8 mouse cellular contexts compared by ENCODE assay signal in the genomic region with DNA sequence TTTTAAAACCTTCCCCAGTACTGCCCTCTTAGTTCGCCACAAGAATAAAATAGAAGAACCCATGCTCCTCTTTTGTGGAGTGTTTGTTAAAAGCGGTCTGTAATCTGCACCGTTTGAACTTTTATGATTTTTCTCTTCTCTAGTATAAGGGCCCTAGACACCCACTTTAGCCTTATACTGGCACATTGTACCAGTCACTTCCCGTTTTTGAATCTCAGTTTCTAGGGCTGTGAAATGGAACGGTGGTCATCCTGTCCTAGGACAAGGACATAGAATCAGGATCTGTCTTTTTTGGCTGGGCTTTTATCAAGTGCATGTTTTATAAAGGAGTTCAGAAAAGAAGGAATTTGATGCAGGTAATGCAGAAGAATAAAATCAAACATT. TPM values are rescaled to one million over a fixed set of nuclear protein-coding genes. Genes with fewer than 3 reads are reported as not detected.
A peak's percentile ranks its signal among the peaks of the same experiment; 100 is the strongest.
DNase-seq lines count a peak whose midpoint lies in the region; TF ChIP-seq lines count a peak whose summit lies in the region.

No protein-coding gene starts in this region.

- no peak for TF ChIP-seq CTCF in kidney, adult 2 months (conservative IDR thresholded peaks at IDR 0.05; ENCODE audit: insufficient read depth, insufficient read length, low read depth, low read length)
- TF ChIP-seq CTCF in bone marrow, adult 2 months (IDR thresholded peaks at IDR 0.05; ENCODE audit: control insufficient read depth, insufficient read depth, low read length) = no peak

- peaks cover 25% of the 10 kb centered on the region for H3K4me1 ChIP-seq in kidney, adult 2 months (ENCODE audit: control insufficient read depth, insufficient read depth, low read length)
- peaks cover 1% of the 10 kb centered on the region; the same call in 1 of the 2 replicates for H3K4me1 ChIP-seq in bone marrow, adult 2 months (ENCODE audit: control insufficient read depth, insufficient read depth, low read length)
- peaks cover 38% of the 10 kb centered on the region for H3K4me1 ChIP-seq in hindbrain, embryonic 10.5 days (replicated peaks)
- peaks cover 37% of the 10 kb centered on the region for H3K4me1 ChIP-seq in midbrain, embryonic 10.5 days

- H3K27ac ChIP-seq in kidney, adult 2 months (ENCODE audit: insufficient read depth, low read depth, low read length) = peak overlapping the region; percentile 97
- H3K27ac ChIP-seq in bone marrow, adult 2 months (ENCODE audit: control insufficient read depth, insufficient read depth, low read depth, low read length, poor library complexity) = peak overlapping the region; percentile 88
- H3K27ac ChIP-seq in hindbrain, embryonic 10.5 days = peak overlapping the region; percentile 93
- peak overlapping the region; percentile 91 for H3K27ac ChIP-seq in midbrain, embryonic 10.5 days (replicated peaks)

- no peak for TF ChIP-seq POLR2A in kidney, adult 2 months (IDR thresholded peaks at IDR 0.05; ENCODE audit: low read depth, low read length)
- TF ChIP-seq POLR2A in bone marrow, adult 2 months (IDR thresholded peaks at IDR 0.05; ENCODE audit: borderline replicate concordance, control insufficient read depth, low read depth, low read length) = no peak

- H3K27me3 ChIP-seq in kidney, adult 2 months (replicated peaks; ENCODE audit: control insufficient read depth, insufficient read depth, low read length) = no peaks in the 10 kb centered on the region
- no peaks in the 10 kb centered on the region for H3K27me3 ChIP-seq in hindbrain, embryonic 10.5 days (ENCODE audit: insufficient read depth, poor library complexity, severe bottlenecking)
- no peaks in the 10 kb centered on the region for H3K27me3 ChIP-seq in midbrain, embryonic 10.5 days (ENCODE audit: low read depth, poor library complexity, severe bottlenecking)

- H3K4me3 ChIP-seq in kidney, adult 2 months (ENCODE audit: insufficient read depth, low read depth, low read length) = peak overlapping the region; percentile 95
- H3K4me3 ChIP-seq in bone marrow, adult 2 months (replicated peaks; ENCODE audit: control insufficient read depth, low read depth, low read length) = peak overlapping the region; percentile 72
- H3K4me3 ChIP-seq in hindbrain, embryonic 10.5 days = peak overlapping the region; percentile 78
- H3K4me3 ChIP-seq in midbrain, embryonic 10.5 days = peak overlapping the region; percentile 78

- WGBS in kidney, adult 2 months = 3% methylated on average over 5 of the region's 5 CpGs
- 2% methylated on average over 5 of the region's 5 CpGs for WGBS in bone marrow, adult 2 months
- WGBS in hindbrain, embryonic 10.5 days = 19% methylated on average over 5 of the region's 5 CpGs
- 14% methylated on average over 5 of the region's 5 CpGs for WGBS in midbrain, embryonic 10.5 days

- H3K9me3 ChIP-seq in hindbrain, embryonic 10.5 days = no peaks in the 10 kb centered on the region
- no peaks in the 10 kb centered on the region for H3K9me3 ChIP-seq in midbrain, embryonic 10.5 days (replicated peaks)

- peaks cover 5% of the 10 kb centered on the region; the same call in 1 of the 2 replicates for H3K36me3 ChIP-seq in kidney, adult 2 months (ENCODE audit: control insufficient read depth, insufficient read depth, low read length)
- peaks cover 30% of the 10 kb centered on the region for H3K36me3 ChIP-seq in hindbrain, embryonic 10.5 days
- peaks cover 28% of the 10 kb centered on the region for H3K36me3 ChIP-seq in midbrain, embryonic 10.5 days

- no peak for DNase-seq in kidney, adult 2 months
- DNase-seq in kidney, postnatal 36 days = no peak
- DNase-seq in hindbrain, embryonic 10.5 days (ENCODE audit: low spot score) = no peak
- DNase-seq in midbrain, embryonic 10.5 days (ENCODE audit: low spot score) = no peak
- DNase-seq in left cerebral cortex, adult 18-20 months (ENCODE audit: low spot score in 2 of 2) = no peak
- no peak for DNase-seq in urinary bladder, postnatal 10 days (ENCODE audit: low spot score)
- DNase-seq in adrenal gland, adult 2 months = no peak

RNA-seq across cellular contexts. Expression of gene Casp9, which starts 0.7 kb away (rescaled TPM):
- polyA plus RNA-seq in kidney, adult 2 months (2012; rRNA removed) = 22.2 and 23.7 TPM in 2 replicates
- polyA plus RNA-seq in bone marrow, adult 2 months (2011; ENCODE audit: insufficient read depth, insufficient read length, low replicate concordance, missing spikeins) = 9.2 and 20.7 TPM in 2 replicates
- polyA plus RNA-seq in hindbrain, embryonic 10.5 days (2016; fragmentation: Nextera tagmentation; extraction: Ambion mirVana) = 25.5 and 27.0 TPM in 2 replicates
- 24.4 and 28.8 TPM in 2 replicates for polyA plus RNA-seq in midbrain, embryonic 10.5 days (2016; fragmentation: Nextera tagmentation; extraction: Ambion mirVana)
- total RNA-seq in left cerebral cortex, adult 18-20 months (2021) = 10 to 100 TPM; 26.4 to 28.5 TPM
- total RNA-seq in adrenal gland, adult 2 months (2021) = 10 to 100 TPM; 18.2 to 22.0 TPM
- polyA plus RNA-seq in adrenal gland, adult 2 months (2012; rRNA removed) = 16.6 and 19.3 TPM in 2 replicates

RNA-seq across cellular contexts. Expression of gene Dnajc16, which starts 3.4 kb away (rescaled TPM):
- 12.6 and 13.6 TPM in 2 replicates for polyA plus RNA-seq in kidney, adult 2 months (2012; rRNA removed)
- polyA plus RNA-seq in bone marrow, adult 2 months (2011; ENCODE audit: insufficient read depth, insufficient read length, low replicate concordance, missing spikeins) = 4.9 and 9.0 TPM in 2 replicates
- polyA plus RNA-seq in hindbrain, embryonic 10.5 days (2016; fragmentation: Nextera tagmentation; extraction: Ambion mirVana) = 4.5 and 5.5 TPM in 2 replicates
- 4.4 and 5.3 TPM in 2 replicates for polyA plus RNA-seq in midbrain, embryonic 10.5 days (2016; fragmentation: Nextera tagmentation; extraction: Ambion mirVana)
- 10 to 100 TPM; 41.7 to 44.9 TPM for total RNA-seq in left cerebral cortex, adult 18-20 months (2021)
- total RNA-seq in adrenal gland, adult 2 months (2021) = 10 to 100 TPM; 21.3 to 29.6 TPM
- polyA plus RNA-seq in adrenal gland, adult 2 months (2012; rRNA removed) = 13.2 and 14.4 TPM in 2 replicates

RNA-seq across cellular contexts. Expression of gene Cela2a, which starts 31.8 kb away (rescaled TPM):
- polyA plus RNA-seq in kidney, adult 2 months (2012; rRNA removed) = 0.52 TPM in 1 of 2 replicates, not detected in the other
- not detected in 2 replicates for polyA plus RNA-seq in bone marrow, adult 2 months (2011; ENCODE audit: insufficient read depth, insufficient read length, low replicate concordance, missing spikeins)
- not detected in 2 replicates for polyA plus RNA-seq in hindbrain, embryonic 10.5 days (2016; fragmentation: Nextera tagmentation; extraction: Ambion mirVana)
- not detected in 2 replicates for polyA plus RNA-seq in midbrain, embryonic 10.5 days (2016; fragmentation: Nextera tagmentation; extraction: Ambion mirVana)
- not detected for total RNA-seq in left cerebral cortex, adult 18-20 months (2021)
- not detected for total RNA-seq in adrenal gland, adult 2 months (2021)
- 0.25 and 0.59 TPM in 2 replicates for polyA plus RNA-seq in adrenal gland, adult 2 months (2012; rRNA removed)

RNA-seq across cellular contexts. Expression of gene Agmat, which starts 47.7 kb away (rescaled TPM):
- polyA plus RNA-seq in kidney, adult 2 months (2012; rRNA removed) = 9.4 and 10.8 TPM in 2 replicates
- 1.8 TPM in 1 of 2 replicates, not detected in the other for polyA plus RNA-seq in bone marrow, adult 2 months (2011; ENCODE audit: insufficient read depth, insufficient read length, low replicate concordance, missing spikeins)
- polyA plus RNA-seq in hindbrain, embryonic 10.5 days (2016; fragmentation: Nextera tagmentation; extraction: Ambion mirVana) = not detected in 2 replicates
- polyA plus RNA-seq in midbrain, embryonic 10.5 days (2016; fragmentation: Nextera tagmentation; extraction: Ambion mirVana) = not detected in 2 replicates
- total RNA-seq in left cerebral cortex, adult 18-20 months (2021) = 1 to 10 TPM; 2.8 to 3.3 TPM
- 10 to 100 TPM; 25.7 to 59.4 TPM for total RNA-seq in adrenal gland, adult 2 months (2021)
- polyA plus RNA-seq in adrenal gland, adult 2 months (2012; rRNA removed) = 5.8 and 9.2 TPM in 2 replicates

RNA-seq across cellular contexts. Expression of gene Ctrc, which starts 52.0 kb away (rescaled TPM):
- polyA plus RNA-seq in kidney, adult 2 months (2012; rRNA removed) = 0.10 TPM in 1 of 2 replicates, not detected in the other
- polyA plus RNA-seq in bone marrow, adult 2 months (2011; ENCODE audit: insufficient read depth, insufficient read length, low replicate concordance, missing spikeins) = not detected in 2 replicates
- polyA plus RNA-seq in hindbrain, embryonic 10.5 days (2016; fragmentation: Nextera tagmentation; extraction: Ambion mirVana) = not detected in 2 replicates
- polyA plus RNA-seq in midbrain, embryonic 10.5 days (2016; fragmentation: Nextera tagmentation; extraction: Ambion mirVana) = not detected in 2 replicates
- not detected for total RNA-seq in left cerebral cortex, adult 18-20 months (2021)
- not detected for total RNA-seq in adrenal gland, adult 2 months (2021)
- not detected in 2 replicates for polyA plus RNA-seq in adrenal gland, adult 2 months (2012; rRNA removed)
